Mouse (Mus musculus): Measurements from ENCODE around the gene Pik3ca. TPM values are rescaled to one million over a fixed set of nuclear protein-coding genes. Genes with fewer than 3 reads are reported as not detected.

Pik3ca gene
- polyA plus RNA-seq, 1 experiment from 2014 or later = 14.4 TPM

Other genes with a start within 250 kb of the Pik3ca start
- gene Zmat3, start 31.7 kb upstream of the Pik3ca start, polyA plus RNA-seq (2014; fragmentation: Nextera tagmentation; extraction: Ambion mirVana) = 10.1 and 10.6 TPM in 2 replicates
- 0.20 TPM in 1 of 2 replicates, not detected in the other for gene Kcnmb3, start 94.6 kb downstream of the Pik3ca start, polyA plus RNA-seq (2014; fragmentation: Nextera tagmentation; extraction: Ambion mirVana)
- gene Zfp639, start 112.6 kb downstream of the Pik3ca start, polyA plus RNA-seq (2014; fragmentation: Nextera tagmentation; extraction: Ambion mirVana) = 39.8 and 46.5 TPM in 2 replicates
- 30.3 and 37.9 TPM in 2 replicates for gene Mfn1, start 131.8 kb downstream of the Pik3ca start, polyA plus RNA-seq (2014; fragmentation: Nextera tagmentation; extraction: Ambion mirVana)
- 74.8 and 80.4 TPM in 2 replicates for gene Gnb4, start 218.9 kb downstream of the Pik3ca start, polyA plus RNA-seq (2014; fragmentation: Nextera tagmentation; extraction: Ambion mirVana)

All from stomach, embryonic 14.5 days (tissue).